Mouse (Mus musculus): ENCODE data around the gene Rab26. TPM values are rescaled to one million over a fixed set of nuclear protein-coding genes. Genes with fewer than 3 reads are reported as not detected.

The Rab26 gene
- polyA plus RNA-seq, 1 experiment, result 21.7 TPM

DNA sequence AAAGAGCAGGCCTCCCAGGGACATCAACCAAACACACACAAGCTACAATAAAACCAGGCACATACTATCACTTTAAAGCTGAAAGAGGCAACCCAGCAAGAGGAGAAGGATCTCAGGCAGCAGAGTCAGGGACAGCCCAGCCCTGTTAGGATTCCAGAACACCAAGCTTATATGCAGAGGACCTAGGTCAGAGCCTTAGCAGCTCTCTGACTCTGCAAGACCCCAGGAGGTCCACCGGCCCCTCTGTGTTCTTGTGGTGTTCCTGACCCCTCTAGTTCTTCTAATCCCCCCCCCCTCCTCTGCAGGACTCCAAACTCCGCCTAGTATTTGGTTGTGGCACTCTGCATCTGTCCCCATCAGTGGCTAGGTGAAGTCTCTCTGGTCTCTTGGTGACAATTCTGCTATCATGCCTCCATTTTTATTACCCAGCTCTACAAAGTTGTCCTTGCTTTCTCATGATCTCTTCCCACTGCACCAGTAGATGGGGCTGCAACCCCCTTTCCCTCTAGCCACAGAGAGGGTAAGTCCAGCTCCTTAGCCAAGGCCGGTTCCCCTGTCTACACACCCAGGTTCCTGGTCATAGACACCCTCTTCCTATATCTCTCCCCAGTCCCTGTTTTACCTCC is 53.7 kb downstream of the Rab26 start:
- no peak; the same call in 1 of the 2 replicates for TF ChIP-seq CTCF (IDR thresholded peaks at IDR 0.05; ENCODE audit: borderline replicate concordance, insufficient read depth, low read depth, low read length)
- no peak for TF ChIP-seq POLR2A (IDR thresholded peaks at IDR 0.05; ENCODE audit: borderline replicate concordance, insufficient read depth, low read length)
- no peak for DNase-seq
- WGBS, result 33% methylated on average over 3 of the region's 3 CpGs
- Histone ChIP-seq H3K27me3 (ENCODE audit: control insufficient read depth, insufficient read depth, low read length) (no peaks in the 10 kb centered on the region), H3K4me1 (ENCODE audit: control insufficient read depth, insufficient read depth, low read length) (peaks cover 14% of the 10 kb centered on the region), H3K27ac (ENCODE audit: insufficient read depth, low read length) (no peak overlapping the region), H3K4me3 (replicated peaks; ENCODE audit: insufficient read depth, low read depth, low read length) (no peak overlapping the region)

DNA sequence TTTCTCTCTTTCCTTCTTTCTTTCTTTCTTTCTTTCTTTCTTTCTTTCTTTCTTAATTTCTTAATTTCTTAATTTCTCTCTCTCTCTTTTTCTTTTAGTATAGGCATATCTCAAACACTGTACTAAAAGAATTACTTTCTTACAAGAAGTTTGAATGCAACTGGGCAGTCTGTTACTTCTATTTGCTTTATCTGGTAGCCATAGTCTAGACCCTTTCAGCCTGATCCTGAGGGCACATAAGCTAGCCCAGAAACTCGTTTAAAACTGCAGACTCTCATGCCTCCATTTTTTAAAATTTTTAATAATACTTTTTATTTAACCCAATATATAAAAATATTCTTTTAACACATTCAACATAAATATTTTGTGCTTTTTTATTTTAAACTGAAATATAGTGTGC is 54.6 kb downstream of the Rab26 start:
- DNase-seq, result no peak
- peak overlapping the region; percentile 89 for H3K4me3 ChIP-seq (replicated peaks; ENCODE audit: insufficient read depth, low read depth, low read length)
- H3K4me1 ChIP-seq (ENCODE audit: control insufficient read depth, insufficient read depth, low read length), result peaks cover 14% of the 10 kb centered on the region
- TF ChIP-seq CTCF (IDR thresholded peaks at IDR 0.05; ENCODE audit: borderline replicate concordance, insufficient read depth, low read depth, low read length) (no peak), POLR2A (IDR thresholded peaks at IDR 0.05; ENCODE audit: borderline replicate concordance, insufficient read depth, low read length) (no peak)
- H3K27me3 ChIP-seq (ENCODE audit: control insufficient read depth, insufficient read depth, low read length), result no peaks in the 10 kb centered on the region
- WGBS, result 7% methylated on average over 1 of the region's 1 CpGs
- H3K27ac ChIP-seq (ENCODE audit: insufficient read depth, low read length), result no peak overlapping the region

DNA sequence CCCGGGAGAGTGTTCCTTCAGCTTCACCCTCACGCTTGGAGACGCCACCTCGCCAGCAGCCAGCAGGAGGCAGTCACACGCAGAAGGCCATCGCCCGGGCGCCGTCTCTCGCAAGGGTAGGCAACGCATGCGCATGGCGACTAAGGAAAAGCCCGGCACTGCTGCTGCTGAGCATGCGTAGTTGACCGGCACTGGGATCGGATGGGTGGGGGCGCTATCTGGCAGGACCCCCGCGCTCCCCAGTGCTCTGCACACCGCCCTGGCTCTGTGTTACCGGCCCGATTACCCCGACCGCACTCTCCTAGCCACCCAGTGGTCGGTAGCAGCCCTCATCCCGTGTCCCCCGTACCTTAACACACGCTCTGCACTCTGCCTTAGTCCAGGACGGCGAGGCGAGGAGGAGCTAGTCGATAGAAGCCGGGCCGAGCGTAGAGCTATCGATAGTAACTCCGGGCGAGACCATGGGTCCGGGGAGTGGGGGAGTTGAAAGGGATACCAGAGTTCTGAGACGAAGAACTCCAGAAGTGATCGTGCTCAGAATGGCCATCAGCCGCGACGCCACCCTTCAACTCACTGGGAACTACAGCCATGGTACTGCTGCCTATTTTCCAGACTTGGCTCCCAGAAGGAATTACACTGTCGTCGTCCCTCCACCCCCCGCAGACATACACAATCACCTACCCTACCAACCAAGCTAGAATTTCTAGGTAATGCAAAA is 55.2 kb downstream of the Rab26 start, which contains the start of gene Mlst8:
Gene Mlst8, minus strand, starts transcription at position 416 of the 718 bp plus-strand sequence.
- peaks cover 14% of the 10 kb centered on the region for H3K4me1 ChIP-seq (ENCODE audit: control insufficient read depth, insufficient read depth, low read length)
- no peaks in the 10 kb centered on the region for H3K27me3 ChIP-seq (ENCODE audit: control insufficient read depth, insufficient read depth, low read length)
- TF ChIP-seq CTCF (IDR thresholded peaks at IDR 0.05; ENCODE audit: borderline replicate concordance, insufficient read depth, low read depth, low read length) (peak; percentile 84), POLR2A (IDR thresholded peaks at IDR 0.05; ENCODE audit: borderline replicate concordance, insufficient read depth, low read length) (peak; percentile 96)
- WGBS, result under 1% methylated on average over 48 of the region's 48 CpGs
- peak; percentile 97 to 100 for DNase-seq
- peak within 1 kb of the TSS; percentile 94 for H3K27ac ChIP-seq (ENCODE audit: insufficient read depth, low read length)
- peak within 1 kb of the TSS; percentile 89 for H3K4me3 ChIP-seq (replicated peaks; ENCODE audit: insufficient read depth, low read depth, low read length)

DNA sequence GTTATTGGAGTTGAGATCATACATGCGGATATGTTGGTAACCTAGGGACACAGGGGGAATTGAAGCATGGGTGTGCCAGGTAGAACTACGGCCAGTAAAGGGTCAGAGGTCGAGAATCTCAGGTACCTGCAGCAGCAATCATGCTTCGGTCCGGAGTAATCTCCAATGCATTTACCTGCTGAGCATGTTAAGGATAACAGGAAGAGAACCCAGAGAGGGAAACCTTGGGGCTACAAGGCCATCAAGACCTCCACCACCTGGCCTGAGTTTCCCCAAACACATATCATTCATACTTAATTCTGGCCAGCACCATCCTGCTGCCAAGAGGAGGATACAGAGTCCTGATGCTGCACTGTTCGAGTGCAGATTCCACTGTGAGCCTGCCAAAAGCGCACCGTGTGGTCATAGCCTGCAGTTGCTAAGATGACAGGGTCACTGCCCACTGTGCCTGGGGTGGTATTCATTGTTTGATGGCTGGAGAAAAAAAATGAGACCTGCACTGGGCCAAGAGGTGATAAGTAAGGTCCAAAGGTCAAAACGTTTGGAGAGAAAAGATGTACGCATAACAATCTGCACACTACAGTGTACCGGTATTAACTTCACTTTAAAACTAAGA is 55.9 kb downstream of the Rab26 start:
- no peak; the same call in 1 of the 2 replicates for TF ChIP-seq CTCF (IDR thresholded peaks at IDR 0.05; ENCODE audit: borderline replicate concordance, insufficient read depth, low read depth, low read length)
- no peak for TF ChIP-seq POLR2A (IDR thresholded peaks at IDR 0.05; ENCODE audit: borderline replicate concordance, insufficient read depth, low read length)
- peak; percentile 52 to 58 for DNase-seq
- 22% methylated on average over 11 of the region's 11 CpGs for WGBS
- Histone ChIP-seq H3K4me1 (ENCODE audit: control insufficient read depth, insufficient read depth, low read length) (peaks cover 14% of the 10 kb centered on the region), H3K27me3 (ENCODE audit: control insufficient read depth, insufficient read depth, low read length) (no peaks in the 10 kb centered on the region), H3K27ac (ENCODE audit: insufficient read depth, low read length) (peak overlapping the region; percentile 73), H3K4me3 (replicated peaks; ENCODE audit: insufficient read depth, low read depth, low read length) (peak overlapping the region; percentile 89)

Other genes starting within 250 kb of the Rab26 start
- gene Abca17, start 183.1 kb downstream of the Rab26 start, polyA plus RNA-seq (2012; rRNA removed), result 0.22 and 0.31 TPM in 2 replicates
- 57.0 and 58.6 TPM in 2 replicates for gene Abca3, start 182.3 kb downstream of the Rab26 start, polyA plus RNA-seq (2012; rRNA removed)
- 254 and 263 TPM in 2 replicates for gene Rnps1, start 119.6 kb downstream of the Rab26 start, polyA plus RNA-seq (2012; rRNA removed)
- 77.3 and 78.6 TPM in 2 replicates for gene Eci1, start 107.6 kb downstream of the Rab26 start, polyA plus RNA-seq (2012; rRNA removed)
- gene Dnase1l2, start 91.1 kb downstream of the Rab26 start, polyA plus RNA-seq (2012; rRNA removed), result 22.3 and 22.7 TPM in 2 replicates
- gene E4f1, start 63.9 kb downstream of the Rab26 start, polyA plus RNA-seq (2012; rRNA removed), result 79.4 and 80.6 TPM in 2 replicates
- gene Pgp, start 63.8 kb downstream of the Rab26 start, polyA plus RNA-seq (2012; rRNA removed), result 126 and 133 TPM in 2 replicates
- gene Bricd5, start 60.3 kb downstream of the Rab26 start, polyA plus RNA-seq (2012; rRNA removed), result 2.3 TPM in 2 replicates
- gene Mlst8, start 55.1 kb downstream of the Rab26 start, polyA plus RNA-seq (2012; rRNA removed), result 55.9 and 63.5 TPM in 2 replicates
- 122 and 127 TPM in 2 replicates for gene Caskin1, start 45.6 kb downstream of the Rab26 start, polyA plus RNA-seq (2012; rRNA removed)
- 197 and 198 TPM in 2 replicates for gene Traf7, start 6.3 kb downstream of the Rab26 start, polyA plus RNA-seq (2012; rRNA removed)
- 122 and 132 TPM in 2 replicates for gene Pkd1, start 15.6 kb upstream of the Rab26 start, polyA plus RNA-seq (2012; rRNA removed)
- 168 and 194 TPM in 2 replicates for gene Tsc2, start 98.4 kb upstream of the Rab26 start, polyA plus RNA-seq (2012; rRNA removed)
- 9.0 TPM in 2 replicates for gene Nthl1, start 98.5 kb upstream of the Rab26 start, polyA plus RNA-seq (2012; rRNA removed)
- 140 and 146 TPM in 2 replicates for gene Slc9a3r2, start 116.1 kb upstream of the Rab26 start, polyA plus RNA-seq (2012; rRNA removed)
- not detected in 2 replicates for gene Npw, start 124.2 kb upstream of the Rab26 start, polyA plus RNA-seq (2012; rRNA removed)
- gene Zfp598, start 135.5 kb upstream of the Rab26 start, polyA plus RNA-seq (2012; rRNA removed), result 92.6 and 98.6 TPM in 2 replicates
- 130 and 132 TPM in 2 replicates for gene Syngr3, start 155.7 kb upstream of the Rab26 start, polyA plus RNA-seq (2012; rRNA removed)
- gene Gfer, start 161.9 kb upstream of the Rab26 start, polyA plus RNA-seq (2012; rRNA removed), result 26.7 and 30.9 TPM in 2 replicates
- gene Noxo1, start 162.0 kb upstream of the Rab26 start, polyA plus RNA-seq (2012; rRNA removed), result 7.3 and 7.4 TPM in 2 replicates
- gene Tbl3, start 173.4 kb upstream of the Rab26 start, polyA plus RNA-seq (2012; rRNA removed), result 60.6 and 62.4 TPM in 2 replicates
- gene Rnf151, start 183.9 kb upstream of the Rab26 start, polyA plus RNA-seq (2012; rRNA removed), result 0.18 and 0.57 TPM in 2 replicates
- 577 and 621 TPM in 2 replicates for gene Rps2, start 183.9 kb upstream of the Rab26 start, polyA plus RNA-seq (2012; rRNA removed)
- 548 and 613 TPM in 2 replicates for gene Ndufb10, start 190.3 kb upstream of the Rab26 start, polyA plus RNA-seq (2012; rRNA removed)
- 0.67 and 0.70 TPM in 2 replicates for gene Rpl3l, start 193.6 kb upstream of the Rab26 start, polyA plus RNA-seq (2012; rRNA removed)
- 63.3 and 66.8 TPM in 2 replicates for gene Msrb1, start 202.4 kb upstream of the Rab26 start, polyA plus RNA-seq (2012; rRNA removed)
- 0.80 and 1.0 TPM in 2 replicates for gene Hs3st6, start 218.8 kb upstream of the Rab26 start, polyA plus RNA-seq (2012; rRNA removed)

All from cerebellum, adult 2 months (tissue).